Mouse (Mus musculus) layer of hippocampus, postnatal 14 days (tissue): ENCODE data around the gene Chmp2a. TPM values are rescaled to one million over a fixed set of nuclear protein-coding genes. Genes with fewer than 3 reads are reported as not detected.

ENCODE experiments used
- DNase-seq, 2 experiments: peaks; one replicate each; pipeline ENCODE4 v3.0.0; 2021 to 2022; ENCODE audit warnings: low spot score in 2 of 2, mixed read lengths in 1 of 2
- total RNA-seq, 2 experiments: library from RNA; stranded (reverse); gene quantifications; 2 replicates each; pipeline ENCODE4 v1.2.3; 2021

Gene Chmp2a
- total RNA-seq, 2 experiments from 2014 or later = 143 to 149 TPM

GRCm38 (mm10) chr7:13036806-13037205 is 2.2 kb upstream of the Chmp2a start:
- DNase-seq = no peak

DNA sequence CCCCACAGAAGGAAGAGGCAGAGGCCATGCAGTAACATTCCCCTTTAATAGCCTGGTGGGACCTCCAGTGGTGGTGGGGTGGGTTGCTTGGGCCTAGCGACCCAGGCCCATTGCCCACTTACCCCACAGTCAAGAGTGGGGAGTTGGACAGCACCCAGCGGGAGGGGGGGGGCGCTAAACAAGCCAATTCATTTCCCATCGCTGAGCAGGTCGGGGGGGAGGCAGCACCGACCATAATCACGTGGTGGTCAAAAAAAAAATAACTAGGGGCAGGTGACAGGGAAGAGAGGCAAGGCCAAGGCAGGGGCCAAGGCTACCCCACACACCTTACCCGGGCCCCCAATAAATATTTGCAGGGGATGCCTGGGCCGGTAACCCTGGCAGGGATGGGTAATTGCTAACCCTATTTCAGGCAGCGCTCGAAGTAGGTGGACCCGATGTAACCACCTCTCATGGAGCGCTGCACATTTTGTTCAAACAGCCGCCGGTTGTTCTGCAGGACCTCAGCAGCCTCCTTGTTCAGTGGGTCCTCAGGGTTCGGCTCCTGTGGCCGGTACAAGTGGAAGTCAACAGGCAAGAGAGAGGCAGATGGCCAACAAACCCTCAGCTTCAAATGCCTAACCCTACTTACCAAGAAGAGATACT is 726 bp upstream of the Chmp2a start:
- no peak for DNase-seq

DNA sequence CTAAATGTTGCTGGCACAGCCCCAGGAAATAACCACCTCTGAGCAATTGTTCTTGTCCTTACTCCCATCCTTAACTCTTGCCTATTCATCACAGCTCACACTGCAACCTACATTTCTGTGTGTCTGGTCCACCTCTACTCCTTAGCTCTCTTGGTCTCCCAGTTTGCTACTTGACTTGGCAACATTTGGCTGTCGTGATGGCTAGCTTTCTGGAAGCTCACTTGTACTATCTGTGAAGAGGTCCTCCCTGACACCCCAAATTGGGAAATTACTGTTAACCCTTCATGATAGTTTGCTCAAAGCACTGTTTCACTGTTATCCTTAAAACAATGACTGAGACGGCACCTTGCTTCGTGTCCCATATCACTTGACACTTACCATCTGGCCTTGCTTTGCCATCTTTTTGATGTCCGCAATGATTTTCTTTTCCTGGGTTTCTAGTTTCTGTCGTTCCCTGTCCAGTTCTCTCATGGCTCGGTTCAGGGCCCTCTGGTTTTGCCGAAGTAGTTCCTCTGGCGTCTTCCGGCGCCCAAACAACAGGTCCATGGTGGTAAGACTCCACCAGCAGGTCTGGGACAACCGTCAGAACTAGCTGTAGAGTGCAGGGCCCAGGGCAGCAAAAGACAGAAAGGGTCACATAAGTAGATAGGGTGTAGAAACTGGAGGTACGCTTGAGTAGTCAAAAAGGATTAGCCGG is 1.0 kb downstream of the Chmp2a start:
- no peak for DNase-seq

GRCm38 (mm10) chr7:13032541-13032940 is 2.1 kb downstream of the Chmp2a start:
- no peak for DNase-seq

DNA sequence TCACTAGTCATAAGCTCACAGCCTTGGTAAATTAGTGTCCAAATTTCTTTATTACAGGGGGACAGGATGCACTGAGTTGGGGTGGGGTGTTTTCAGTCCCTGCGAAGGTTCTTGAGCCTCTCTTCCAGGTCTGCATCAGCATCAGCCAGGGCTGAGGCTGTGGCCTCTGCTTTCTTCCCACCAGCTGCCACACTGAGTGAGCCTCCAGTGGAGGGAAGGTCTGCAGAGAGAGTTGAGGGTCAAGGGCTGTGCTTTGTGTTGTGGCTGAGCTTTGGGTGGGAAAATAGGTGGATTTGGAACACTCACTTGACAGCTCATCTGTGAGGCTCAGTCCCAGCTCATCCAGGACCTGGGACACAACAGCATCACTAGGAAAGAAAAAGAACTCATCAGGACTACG is 2.6 kb downstream of the Chmp2a start:
- DNase-seq = no peak

DNA sequence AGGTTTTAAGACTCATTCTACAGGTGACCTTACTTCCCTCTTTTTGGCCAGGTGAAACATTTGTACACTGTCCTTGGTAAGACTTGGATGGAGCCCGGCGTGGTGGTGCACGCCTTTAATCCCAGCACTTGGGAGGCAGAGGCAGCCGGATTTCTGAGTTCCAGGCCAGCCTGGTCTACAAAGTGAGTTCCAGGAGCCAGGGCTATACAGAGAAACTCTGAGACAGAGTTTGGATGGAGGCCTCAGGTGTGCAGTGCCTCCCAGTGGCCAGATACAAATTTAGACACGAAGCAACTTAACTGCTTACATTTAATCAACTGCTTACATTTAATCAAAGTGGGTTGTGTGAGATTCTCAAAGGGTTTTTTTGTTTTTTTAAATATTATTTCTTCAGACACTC is 3.5 kb downstream of the Chmp2a start:
- no peak for DNase-seq

DNA sequence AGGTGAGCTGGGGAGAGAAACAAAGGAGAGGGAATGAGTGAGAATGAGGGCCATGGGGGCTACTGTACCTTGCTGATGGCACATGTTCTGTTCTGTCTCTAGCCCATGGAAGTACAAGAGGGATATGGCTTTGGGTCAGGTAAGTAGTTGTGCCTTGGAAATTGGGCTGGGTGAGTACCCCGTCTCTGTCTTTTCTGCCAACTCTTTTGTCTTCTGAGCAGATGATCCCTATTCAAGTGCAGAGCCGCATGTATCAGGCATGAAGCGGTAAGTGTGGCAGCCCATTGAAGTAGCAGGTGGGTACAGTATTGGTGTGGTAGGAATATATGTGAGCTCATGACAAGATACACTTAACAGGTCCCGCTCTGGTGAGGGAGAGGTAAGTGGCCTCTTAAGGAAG is 5.6 kb downstream of the Chmp2a start:
- DNase-seq = no peak

- no peak for DNase-seq
Observed at GRCm38 (mm10) chr7:13025511-13026112, 9.0 kb downstream of the Chmp2a start.

- DNase-seq = peak; percentile 86 to 87
Observed at GRCm38 (mm10) chr7:13024805-13025204, 9.8 kb downstream of the Chmp2a start.

DNA sequence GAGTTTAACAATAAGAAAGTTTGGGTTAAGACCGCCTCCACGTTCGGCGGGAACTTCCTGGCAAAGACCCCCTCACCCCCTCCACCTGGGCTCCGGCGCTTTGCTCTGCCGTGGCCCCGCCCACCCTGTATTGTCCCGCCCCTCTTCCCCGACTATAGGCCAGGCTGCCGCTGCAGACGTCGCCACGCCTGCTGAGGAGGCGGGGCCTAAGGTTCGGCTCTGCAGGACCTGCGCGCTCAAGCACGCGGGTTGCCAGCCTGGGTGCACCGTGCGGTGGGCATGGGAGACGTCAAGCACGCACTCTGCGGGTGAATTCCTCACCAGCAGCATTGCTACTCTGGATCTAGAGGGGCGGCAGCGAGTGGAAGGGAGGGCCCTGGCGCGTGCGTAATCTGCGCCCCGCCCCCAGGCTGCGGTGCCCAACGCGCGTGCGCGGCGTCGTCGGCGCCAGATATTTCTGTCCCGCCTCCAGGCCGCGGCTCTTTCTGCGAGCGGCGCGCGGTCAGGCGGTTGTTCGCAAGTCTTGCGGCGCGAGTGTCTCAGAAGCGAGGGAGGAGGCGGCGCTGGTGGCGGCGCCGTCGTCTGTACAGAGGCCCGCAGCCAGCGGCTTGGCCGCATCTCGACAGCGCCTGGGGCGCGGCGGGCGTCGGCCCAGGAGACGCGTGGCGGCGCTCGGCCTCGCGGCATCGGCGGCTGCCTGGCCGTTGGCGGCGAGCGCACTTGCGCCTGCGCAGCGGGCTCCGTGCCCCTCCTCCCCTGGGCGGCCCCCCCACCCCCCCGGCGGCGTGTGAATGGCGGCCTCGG is 10.5 kb downstream of the Chmp2a start:
- DNase-seq = peak; percentile 95 to 99

GRCm38 (mm10) chr7:13022773-13023535 is 11.7 kb downstream of the Chmp2a start:
- peak in 1 of 2 experiments; percentile 50 for DNase-seq

- no peak for DNase-seq
Observed at GRCm38 (mm10) chr7:13015217-13015616, 19.4 kb downstream of the Chmp2a start.

DNA sequence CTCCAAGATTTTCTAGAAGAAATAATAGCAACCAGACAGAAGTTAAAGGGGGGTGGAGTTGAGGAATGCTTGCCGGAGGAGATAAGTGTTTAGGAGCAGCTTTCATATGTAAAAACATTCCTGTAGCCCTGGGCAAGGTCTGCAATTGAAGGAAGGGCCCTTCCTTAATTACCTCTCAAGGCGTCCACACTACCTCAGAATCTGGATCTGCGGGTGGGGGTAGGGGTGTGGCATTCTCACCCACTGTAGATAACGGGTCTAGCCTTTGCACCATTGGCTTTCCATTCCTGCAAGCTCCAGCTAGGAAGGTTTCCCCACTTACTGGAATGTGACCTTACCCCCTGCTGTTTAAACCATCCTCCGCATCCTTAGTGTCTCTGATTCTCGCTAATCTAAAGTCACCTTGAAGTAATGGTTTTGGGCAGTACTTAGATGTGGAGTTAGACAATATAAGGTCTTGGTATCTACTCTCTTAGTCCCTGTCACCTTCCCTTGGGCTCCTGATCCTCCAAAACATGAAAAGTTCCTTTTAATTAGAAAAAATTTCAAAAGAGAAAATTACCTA is 20.2 kb downstream of the Chmp2a start:
- no peak for DNase-seq

DNA sequence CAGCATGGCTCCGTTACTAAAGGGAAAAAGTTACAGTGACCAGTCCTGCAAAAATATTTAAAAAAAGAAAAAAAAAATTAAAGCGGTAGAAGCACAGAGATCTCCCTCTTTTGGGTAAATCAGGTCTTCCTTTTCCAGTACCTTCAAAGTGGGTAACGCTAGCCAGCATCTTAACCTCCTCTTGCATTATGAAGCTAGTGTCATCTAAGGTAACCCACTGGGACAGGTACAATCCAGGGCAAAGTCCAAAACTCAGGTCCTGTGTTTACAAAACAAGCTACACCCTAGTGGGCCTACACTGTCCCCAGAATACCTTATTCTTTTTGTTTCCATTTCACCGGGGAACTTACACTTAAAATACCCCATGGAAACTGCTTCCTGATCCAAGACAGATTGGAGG is 20.9 kb downstream of the Chmp2a start:
- no peak for DNase-seq

DNA sequence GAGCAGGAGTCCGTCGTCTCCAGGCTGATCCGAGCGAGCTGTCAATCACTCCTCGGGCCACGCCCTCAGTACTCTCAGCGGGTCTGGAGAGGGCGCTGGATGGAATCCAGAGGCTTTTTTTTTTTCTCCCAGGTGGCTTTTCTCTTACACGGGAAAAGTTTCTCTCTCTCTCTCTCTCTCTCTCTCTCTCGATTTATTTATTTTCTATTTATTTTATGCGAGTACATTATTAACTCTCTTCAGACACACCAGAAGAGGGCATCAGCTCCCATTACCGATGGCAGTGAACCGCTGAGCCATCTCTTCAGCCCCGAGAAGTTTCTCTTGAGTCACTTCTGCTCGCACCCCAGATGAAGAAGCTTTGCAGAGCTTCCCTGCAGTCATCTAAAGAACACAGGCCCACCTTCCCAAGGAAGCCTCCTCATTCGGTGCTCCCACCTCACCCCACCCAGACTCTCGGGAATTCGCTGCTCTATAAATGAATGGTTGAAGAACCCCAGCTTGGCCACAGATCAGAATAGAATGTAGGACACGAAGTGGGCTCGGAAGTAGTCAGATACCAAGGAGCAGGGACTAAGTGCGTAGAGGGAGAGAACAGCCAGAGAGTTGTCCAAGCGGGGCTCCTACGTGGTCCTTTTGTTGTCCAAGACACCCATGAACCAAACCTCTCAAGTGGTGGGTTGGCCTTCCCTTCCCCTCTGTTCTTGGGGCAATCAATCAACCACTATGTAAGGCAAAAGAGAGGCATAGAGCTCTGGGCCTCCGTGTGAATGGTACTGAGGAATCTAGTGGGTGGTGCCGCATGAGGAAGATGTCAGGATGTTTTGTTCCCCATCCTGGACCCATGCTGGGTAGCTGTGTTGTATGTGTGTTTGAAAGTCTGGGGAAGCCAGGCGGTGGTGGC is 24.4 kb downstream of the Chmp2a start, which contains the start of gene Zbtb45:
Zbtb45 (minus strand) TSS at position 30 of the 904 bp plus-strand sequence.
- DNase-seq = no peak

- peak; percentile 95 to 98 for DNase-seq
Observed at GRCm38 (mm10) chr7:13009143-13010004, 25.2 kb downstream of the Chmp2a start.

- no peak for DNase-seq
Observed at GRCm38 (mm10) chr7:13007341-13008092, 27.1 kb downstream of the Chmp2a start.

DNA sequence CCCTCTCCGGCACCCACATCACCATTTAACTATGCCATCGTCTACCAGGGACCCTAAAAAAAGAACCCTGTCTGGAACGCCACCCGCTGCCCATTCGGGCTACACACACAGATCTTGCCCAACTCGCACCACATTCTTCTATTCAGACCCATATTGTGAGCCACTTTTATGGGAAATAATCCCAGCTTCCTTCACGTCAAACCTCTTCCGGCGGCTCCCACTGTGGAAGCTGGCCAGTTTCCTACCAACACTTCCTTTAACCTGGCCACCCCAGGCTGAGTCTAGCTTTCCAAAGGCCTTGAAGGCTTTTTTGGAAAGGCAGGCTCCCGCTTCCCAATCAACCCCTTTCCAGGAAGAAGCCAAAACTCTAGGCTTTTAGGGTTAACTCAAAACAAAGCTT is 28.1 kb downstream of the Chmp2a start:
- no peak for DNase-seq
